Mouse (Mus musculus) urinary bladder, postnatal 4 days (tissue): ENCODE measurements around the gene Tmem115.

ENCODE experiments used
- DNase-seq, 2 experiments: peaks; one replicate each; pipeline ENCODE4 v3.0.0; 2021 to 2022; ENCODE audit warnings: low spot score in 2 of 2

Tmem115 gene

DNA sequence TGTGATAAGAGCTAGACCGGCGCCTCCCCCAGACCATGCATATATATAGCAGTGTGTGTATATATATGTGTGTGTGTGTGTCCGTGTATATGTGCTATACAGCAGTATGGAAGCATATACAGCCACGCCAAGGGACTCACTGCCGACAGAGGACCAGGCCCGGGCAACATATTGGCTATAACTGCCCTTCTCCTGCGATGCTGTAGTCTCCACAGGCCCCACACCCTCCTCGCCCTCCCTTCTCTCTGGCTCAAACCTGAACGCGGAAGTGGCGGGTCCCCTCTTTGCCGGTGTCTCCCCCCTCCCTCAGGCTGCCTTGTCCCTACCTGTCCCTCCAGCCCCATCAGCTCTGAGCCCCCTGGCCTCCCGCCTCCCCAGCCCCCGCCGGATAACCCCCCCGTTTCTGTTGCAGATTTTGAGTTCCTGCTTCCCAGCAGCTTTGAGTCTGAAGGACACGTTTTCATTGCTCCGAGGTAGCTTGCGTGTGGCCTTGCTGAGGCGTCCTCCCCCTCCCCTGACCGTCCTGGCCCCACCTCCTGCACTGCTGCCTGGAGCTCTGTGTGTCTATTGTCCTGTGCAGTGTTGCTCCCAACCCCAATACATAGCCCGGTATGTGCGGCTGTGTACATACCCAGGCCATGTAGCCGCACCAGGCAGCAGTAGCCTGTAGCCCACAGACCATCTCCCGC is 11.9 kb upstream of the Tmem115 start:
- no peak for DNase-seq

DNA sequence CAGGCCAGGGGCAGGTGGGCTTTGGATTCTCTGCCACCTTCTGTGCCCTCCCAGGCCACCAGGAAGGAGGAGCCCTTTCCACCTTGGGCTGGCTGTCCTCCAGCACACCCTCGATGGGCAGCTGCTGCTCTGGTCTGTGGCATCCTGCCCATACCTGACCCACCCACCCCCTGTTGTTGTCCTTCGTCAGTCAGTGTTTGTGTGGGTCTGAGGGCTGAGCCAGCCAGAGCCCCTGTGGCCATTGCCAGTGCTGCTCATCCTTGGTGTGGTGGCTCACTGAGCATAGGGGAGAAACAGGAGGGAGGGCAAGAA is 11.4 kb upstream of the Tmem115 start:
- no peak for DNase-seq

DNA sequence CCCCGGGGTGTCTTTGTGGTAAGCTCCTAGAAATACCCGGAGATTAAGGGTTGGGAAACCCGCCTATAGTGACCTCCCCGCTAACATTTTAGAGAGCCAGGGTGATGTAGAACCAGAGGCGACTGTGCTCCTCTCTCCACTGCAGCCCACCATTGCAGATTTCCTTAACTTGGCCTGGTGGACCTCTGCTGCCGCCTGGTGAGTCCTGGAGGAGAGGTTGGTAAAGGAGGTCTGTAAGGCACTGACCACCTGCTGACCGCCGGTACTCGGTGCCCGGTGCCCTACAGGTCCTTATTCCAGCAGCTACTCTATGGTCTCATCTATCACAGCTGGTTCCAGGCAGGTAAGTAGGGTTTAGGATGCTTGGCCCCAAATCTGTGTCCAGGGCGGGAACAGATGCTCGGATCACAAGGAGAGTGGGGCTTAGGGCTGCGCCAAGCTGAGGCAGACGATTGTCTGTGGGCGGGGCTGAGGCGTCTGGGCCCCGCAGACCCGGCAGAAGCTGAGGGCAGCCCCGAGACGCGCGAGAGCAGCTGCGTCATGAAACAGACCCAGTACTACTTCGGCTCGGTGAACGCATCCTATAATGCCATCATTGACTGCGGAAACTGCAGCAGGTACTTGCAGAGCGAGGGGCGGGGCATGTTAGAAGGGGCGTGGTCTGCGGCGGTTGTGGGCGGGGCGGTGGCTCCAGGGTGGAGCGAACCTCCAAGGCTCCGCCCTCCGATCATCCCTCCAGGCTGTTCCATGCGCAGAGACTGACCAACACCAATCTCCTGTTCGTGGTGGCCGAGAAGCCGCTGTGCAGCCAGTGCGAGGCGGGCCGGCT is 7.3 kb upstream of the Tmem115 start:
- peak; percentile 82 to 90 for DNase-seq

DNA sequence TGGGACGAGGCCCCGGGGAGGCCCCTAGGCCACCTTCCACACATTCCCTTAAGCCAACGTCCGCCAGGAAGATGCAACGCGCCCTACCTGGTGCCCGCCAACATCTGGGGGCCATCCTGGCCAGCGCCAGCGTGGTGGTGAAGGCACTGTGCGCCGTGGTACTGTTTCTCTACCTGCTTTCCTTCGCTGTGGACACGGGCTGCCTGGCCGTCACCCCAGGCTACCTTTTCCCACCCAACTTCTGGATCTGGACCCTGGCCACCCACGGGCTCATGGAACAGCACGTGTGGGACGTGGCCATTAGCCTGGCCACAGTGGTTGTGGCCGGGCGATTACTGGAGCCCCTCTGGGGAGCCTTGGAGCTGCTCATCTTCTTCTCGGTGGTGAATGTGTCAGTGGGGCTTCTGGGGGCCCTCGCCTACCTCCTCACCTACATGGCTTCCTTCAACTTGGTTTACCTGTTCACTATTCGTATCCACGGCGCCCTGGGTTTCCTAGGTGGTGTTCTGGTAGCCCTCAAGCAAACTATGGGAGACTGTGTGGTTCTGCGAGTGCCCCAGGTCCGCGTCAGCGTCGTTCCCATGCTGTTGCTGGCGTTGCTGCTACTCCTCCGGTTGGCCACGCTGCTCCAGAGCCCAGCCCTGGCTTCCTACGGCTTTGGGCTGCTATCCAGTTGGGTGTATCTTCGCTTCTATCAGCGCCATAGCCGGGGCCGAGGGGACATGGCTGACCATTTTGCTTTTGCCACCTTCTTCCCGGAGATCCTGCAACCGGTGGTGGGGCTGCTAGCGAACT is 860 bp downstream of the Tmem115 start:
- no peak for DNase-seq

DNA sequence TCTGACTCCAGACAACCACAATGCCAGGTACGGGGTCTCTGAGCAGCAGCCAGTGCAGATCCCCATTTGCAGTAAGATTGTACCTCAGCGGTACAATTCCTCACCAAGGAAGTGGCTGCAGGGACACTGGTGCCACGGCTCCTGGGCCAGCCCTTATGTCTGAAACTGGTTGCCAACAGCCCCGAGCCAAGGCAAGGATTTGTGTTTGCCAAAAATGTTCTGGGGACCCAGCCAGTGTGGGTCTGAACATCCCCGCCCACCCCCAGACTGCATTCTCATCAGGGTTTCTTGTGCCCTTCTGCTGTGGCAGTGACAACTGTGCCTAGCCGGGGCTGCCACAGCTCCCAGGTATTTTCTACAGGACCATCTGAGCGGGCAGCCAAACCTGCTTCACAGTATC is 4.5 kb downstream of the Tmem115 start:
- DNase-seq: no peak

DNA sequence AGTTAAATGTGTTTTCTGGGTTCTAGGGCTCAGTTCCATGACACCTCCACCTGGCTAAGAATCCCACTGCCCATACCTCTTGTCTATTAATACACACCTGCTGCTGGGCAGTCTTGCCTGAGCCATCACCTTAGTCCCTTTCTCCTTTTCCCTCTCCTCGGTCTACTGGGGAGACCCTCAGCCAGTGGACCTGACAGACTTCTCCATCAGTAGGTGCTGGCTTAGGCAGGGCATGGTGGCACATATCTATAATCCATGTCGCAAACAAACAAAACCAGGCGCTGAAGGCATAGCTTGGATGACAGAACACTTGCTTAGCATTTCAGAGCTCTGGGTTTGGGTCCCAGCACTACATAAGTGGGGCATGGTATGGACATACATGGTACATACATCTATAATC is 5.0 kb downstream of the Tmem115 start:
- no peak for DNase-seq

DNA sequence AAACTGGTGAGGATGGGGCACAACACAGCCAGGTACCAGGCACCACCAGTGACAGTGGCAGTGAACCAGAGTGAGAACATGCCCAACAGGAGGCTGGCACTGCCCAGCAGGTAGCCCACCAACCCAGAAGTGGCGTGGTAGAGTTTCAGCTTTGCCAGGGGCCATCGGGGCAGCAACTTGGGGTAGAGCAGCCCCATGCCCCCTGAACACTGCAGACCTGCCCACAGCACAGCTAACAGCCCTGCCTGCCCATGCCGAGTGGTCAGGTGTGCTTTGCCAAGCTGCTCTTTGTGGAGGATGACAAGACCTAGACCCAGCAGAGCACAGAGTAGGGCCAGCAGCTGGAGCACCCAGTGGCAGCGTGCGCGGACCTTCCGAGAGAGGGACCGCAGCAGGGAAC is 6.2 kb downstream of the Tmem115 start:
- no peak for DNase-seq

DNA sequence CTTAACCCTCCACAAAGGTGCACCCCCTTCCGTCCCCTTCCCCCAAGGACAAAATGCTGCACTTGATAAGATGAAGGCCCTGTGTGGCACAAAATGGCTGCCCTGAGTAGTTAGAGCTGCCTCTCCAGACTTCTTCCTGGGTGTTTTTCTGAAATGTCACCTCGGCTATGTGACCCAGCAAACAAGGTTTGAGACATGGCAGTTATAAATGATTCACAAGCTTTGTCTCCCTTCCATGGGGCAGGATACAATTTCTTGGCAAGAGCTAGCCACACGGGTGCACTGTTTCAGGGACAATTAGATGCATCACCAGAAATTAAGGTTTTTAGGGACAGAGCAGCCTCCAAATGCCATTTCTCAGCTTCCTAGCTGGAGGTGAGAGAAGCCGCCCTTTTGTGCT is 6.7 kb downstream of the Tmem115 start:
- no peak for DNase-seq

DNA sequence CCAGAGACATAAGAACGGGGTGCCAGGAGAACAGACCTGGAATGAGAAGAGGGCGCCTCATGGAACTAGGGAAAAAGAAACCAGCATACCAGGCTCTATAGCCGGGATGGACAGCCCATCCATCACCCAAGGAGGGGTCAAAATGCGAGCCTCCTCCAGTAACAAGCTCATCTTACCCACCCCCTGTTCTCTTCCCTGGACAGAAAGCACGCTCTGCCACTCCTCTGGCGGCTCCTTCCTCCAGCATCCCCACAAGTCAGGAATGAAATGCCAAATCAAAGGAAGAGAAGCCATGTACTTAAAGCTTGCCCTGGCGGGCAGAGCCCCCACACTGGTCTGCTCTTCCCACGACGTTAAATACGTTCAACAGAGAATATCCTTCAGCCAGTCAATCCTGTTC is 7.3 kb downstream of the Tmem115 start:
- no peak for DNase-seq

DNA sequence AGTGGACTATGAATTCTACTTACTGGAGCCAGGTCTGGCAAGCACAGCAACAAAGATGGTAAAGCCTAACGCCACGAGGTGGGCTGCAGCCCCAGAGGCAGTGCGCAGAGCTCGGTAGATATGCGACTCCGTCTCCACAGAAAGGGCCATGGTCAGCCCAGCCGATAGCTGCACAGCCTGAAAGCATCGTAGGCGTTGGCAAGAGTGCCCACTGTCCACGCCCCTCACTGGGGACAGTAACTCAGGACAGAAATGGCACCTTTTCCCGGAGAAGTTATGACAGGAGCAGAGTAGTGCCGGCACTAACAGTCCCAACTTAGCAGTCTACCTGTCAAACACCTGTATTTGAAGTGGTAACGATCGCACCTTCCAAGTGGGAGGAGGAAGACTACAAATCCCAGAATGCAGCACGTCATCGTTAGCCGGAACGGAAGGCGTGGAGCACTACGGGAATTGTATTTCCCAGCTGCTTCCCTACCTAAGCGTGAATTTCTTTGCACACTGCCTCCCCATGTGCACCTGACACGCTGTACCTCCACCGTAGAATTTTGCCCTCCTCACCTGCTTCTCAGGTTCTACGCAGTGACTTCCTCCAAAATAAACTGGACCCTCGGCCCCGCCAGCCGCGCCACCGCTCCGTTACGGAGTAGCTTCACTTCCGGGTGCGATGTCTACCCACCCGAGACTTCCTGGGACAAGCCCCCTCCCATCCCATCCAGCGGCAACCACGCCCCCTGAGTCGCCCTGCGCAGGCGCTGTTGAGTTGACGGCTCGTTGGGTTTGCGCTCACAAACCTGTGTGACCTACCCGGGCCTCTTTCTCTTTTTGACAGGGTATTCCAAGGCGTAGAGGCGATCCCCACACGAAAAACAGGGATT is 8.0 kb downstream of the Tmem115 start, which contains the start of the genes Cyb561d2 and Nprl2:
TSS of gene Cyb561d2 (minus strand) at position 720 of the 878 bp plus-strand sequence.
TSS of gene Nprl2 (plus strand) at position 753 of the 878 bp plus-strand sequence.
- DNase-seq: peak; percentile 90 to 94

DNA sequence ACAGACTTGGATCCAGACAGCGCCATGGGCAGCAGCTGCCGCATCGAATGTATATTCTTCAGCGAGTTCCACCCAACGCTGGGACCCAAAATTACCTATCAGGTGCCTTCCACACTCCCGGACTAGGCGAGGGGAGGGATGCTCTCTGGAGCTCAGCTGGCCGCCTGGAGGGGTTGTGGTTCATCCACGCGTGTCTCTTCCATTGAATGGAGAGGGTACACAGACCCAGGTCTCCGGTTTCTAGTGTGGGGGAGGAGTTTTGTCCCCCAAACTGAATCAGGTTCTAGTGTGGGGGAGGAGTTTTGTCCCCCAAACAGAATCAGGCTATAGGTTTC is 8.6 kb downstream of the Tmem115 start:
- no peak for DNase-seq

DNA sequence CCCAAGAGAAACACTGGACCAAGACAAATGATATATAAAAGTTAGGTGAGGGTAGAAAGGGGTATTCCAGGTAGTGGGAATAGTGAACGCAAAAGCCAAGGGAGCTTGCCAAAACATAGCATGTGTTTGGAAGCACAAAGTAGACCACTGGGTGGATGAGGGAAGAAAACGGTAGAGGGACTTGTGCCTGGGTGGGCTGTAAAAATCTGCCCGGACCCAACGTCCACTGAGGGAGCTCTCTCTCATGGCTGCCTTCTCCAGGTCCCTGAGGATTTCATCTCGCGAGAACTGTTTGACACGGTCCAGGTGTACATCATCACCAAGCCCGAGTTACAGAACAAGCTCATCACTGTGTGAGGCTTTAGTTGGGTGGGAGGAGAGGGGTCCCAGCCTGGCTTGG is 9.0 kb downstream of the Tmem115 start:
- no peak for DNase-seq

DNA sequence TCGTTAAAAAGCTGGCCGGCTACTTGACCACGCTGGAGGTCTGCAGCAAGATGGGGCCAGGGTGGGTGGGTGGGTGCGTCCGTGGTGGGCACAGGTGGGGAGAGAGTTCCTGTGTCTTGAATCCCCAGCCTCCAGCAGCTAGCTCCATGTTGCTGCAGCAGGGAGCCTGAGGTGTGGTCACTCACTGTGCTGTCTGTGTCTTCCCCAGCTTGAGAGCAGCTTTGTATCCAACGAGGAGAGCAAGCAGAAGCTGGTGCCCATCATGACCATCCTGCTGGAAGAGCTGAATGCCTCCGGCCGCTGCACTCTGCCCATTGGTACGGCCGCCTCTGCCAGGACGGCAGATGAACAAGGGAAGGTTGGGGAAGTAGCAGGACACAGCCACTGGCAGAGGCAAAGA is 9.6 kb downstream of the Tmem115 start:
- no peak for DNase-seq

DNA sequence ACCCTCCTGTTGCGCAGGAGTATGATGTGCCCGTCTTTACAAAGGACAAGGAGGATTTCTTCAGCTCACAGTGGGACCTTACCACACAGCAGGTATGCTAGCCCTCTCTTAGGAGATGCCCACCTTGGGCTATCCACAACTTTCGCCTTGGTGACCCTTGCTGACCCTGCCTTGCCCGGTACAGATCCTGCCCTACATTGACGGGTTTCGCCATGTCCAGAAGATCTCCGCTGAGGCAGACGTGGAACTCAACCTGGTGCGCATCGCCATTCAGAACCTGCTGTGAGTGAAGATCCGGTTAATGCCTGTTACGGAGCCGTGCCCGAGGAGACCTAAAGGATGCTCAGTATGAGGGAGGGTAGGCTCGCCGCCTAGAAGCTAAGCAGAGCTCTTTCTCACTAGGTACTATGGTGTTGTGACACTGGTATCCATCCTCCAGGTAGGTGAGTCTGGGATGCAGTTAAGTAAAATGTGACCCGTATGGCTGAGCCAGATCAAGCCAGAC is 10.5 kb downstream of the Tmem115 start:
- DNase-seq: no peak

DNA sequence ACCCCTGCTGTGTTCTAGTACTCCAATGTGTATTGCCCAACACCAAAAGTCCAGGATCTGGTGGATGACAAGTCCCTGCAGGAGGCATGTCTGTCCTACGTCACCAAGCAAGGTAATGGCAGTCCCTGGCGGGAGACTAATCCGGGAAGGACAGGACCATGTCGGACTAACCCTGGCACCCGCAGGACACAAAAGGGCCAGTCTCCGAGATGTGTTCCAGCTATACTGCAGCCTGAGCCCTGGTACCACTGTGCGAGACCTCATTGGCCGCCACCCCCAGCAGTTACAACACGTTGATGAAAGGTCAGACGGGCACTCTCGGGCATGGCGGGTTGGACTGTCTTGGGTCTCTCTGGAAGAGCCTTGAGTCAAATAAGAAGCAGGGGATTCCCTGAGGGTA is 11.0 kb downstream of the Tmem115 start:
- DNase-seq: no peak

DNA sequence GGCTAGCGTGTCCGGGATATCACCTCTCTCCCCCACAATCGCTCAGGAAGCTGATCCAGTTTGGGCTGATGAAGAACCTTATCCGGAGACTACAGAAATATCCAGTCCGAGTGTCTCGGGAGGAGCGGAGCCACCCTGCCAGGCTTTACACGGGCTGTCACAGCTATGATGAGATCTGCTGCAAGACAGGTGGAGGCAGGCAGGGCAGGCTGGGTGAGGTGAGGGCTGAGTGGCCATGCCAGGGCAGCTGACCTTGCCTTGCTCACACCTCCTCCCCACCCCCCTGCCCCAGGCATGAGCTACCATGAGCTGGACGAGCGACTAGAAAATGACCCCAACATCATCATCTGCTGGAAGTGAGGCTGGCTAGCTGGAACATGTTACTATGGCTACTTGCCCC is 11.5 kb downstream of the Tmem115 start:
- no peak for DNase-seq

DNA sequence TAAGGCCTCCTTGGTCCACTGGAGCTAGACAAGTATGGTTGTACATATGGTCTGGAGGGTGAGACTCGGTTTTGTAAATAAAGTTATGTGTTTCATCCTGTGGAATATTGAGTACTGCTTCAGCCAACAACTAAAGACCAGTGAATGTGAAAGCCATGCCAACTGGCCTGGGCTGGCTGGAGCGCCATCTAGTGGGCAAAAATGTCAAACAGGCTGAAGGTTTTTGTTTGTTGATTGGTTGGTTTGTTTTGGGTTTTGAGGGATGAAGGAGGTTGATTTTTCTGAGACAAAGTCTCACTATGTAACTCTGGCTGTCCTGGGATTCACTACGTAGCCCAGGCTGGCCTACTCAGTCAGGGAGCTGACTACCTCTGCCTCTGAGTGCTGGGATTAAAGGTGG is 11.9 kb downstream of the Tmem115 start:
- peak in 1 of 2 experiments; percentile 78 for DNase-seq

DNA sequence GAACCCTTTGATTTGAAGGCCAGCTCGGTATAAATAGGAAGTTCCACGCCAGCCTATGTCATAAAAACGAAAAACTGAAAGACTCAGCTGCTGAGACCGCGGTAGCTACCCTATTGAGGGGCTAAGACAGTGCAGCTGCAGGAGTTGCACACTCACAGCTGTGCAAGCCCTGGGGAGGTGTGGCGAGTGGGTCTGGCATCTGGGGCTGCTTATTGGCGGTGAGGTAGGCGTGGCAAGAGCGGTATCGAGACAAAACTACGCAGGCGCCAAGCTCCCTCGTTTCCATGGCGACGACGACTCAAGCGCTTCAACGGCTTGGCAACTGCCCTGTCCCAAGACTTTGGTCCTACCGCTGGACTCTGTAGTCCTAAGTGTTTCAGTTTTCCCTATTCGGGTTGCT is 13.3 kb downstream of the Tmem115 start, which contains the start of gene Zmynd10:
TSS of gene Zmynd10 (plus strand) at position 273 of the 400 bp plus-strand sequence.
- DNase-seq: peak; percentile 81 to 91

DNA sequence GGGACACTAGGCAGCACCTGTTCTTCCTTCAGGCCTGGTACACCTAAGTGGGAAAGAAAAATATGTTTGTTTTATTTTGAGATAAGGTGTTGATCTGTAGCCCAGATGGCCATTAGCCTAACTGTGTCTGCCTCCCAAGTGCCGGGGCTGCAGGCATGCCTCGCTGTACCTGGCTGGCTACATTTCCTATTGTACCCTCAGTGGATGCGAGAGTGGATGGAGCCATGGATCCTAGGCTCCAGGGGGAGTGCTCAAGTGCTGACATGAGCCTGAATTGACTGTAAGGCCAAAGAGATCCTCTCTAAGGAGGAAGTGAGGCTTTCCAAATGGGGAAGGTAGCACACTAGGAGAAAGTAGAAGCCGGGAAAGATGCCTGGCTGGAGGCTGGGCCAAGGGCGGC is 14.2 kb downstream of the Tmem115 start:
- DNase-seq: no peak

DNA sequence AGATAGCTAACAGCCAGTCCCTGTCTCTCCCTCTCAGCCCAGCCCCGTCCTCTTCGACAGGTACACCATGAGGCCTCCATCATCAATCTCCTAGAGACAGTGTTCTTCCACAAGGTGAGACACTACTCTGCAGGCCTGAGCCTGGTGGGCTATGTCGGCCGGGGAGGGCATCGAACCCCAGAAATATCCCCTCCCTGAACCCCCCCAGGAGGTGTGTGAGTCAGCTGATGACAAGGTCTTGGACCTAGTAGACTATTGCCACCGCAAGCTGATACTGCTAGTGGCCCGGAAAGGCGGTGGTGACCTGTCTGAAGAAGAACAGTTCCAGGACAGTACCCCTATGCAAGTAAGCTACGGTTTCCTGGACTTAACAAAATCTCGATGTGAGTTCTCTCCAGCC is 15.1 kb downstream of the Tmem115 start:
- DNase-seq: no peak

DNA sequence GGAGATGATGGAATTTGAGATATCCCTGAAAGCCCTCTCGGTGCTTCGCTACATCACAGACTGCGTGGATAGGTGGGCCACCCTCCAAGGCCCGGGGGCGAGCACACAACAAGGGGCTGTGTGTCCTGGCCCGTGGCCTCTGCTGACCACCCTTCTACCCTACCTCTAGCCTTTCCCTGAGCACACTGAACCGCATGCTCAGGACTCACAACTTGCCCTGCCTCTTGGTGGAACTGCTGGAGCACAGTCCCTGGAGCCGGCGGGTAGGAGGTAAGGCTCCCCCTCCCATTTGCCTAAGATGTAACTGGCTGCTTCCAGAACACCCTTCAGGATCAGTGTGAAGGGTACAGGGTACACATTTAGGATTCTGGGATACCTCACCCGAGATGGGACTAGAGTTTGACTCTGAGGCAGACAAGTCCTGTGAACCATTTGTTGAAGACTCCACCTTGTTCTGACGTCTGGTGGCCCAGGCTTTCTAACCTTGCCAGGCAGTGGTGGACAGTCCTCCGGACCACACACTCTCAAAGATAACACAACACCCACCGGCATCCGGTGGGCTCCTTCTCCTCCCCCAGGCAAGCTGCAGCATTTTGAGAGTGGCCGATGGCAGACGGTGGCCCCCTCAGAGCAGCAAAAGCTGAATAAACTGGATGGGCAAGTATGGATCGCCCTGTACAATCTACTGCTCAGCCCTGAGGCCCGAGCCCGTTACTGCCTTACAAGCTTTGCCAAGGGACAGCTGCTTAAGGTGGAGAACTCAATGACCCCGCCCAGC is 15.7 kb downstream of the Tmem115 start:
- DNase-seq: no peak
